Mouse (Mus musculus) forebrain, embryonic 15.5 days (tissue): ENCODE measurements at regions not wholly inside any gene's neighbourhood (a gene's known extent, or its start where the extent isn't known, plus 50 kb on each side); places are given as distances from the start of the nearest gene placed in this dataset.
A peak's percentile ranks its signal among the peaks of the same experiment; 100 is the strongest.

Source experiments
- ATAC-seq: fragments of 200-750 bp; cut with Nextera tagmentation; replicated peaks from 2 replicates; pipeline ENCODE4 v1.8.0; 2017; ENCODE audit warnings: mild to moderate bottlenecking, moderate TSS enrichment, moderate library complexity
- H3K27ac ChIP-seq: fragments of 300-500 bp; sonication (generic); replicated peaks from 2 replicates; pipeline ENCODE4 v1.5.1; 2015; ENCODE audit warnings: mild to moderate bottlenecking, inconsistent platforms
- H3K27me3 ChIP-seq: fragments of 300-500 bp; sonication (generic); 2 replicates; pipeline ENCODE4 v1.6.1; 2015; ENCODE audit warnings: inconsistent platforms
- H3K36me3 ChIP-seq: fragments of 300-500 bp; sonication (generic); 2 replicates; pipeline ENCODE4 v1.6.1; 2015; ENCODE audit warnings: mild to moderate bottlenecking, inconsistent platforms
- H3K4me1 ChIP-seq: fragments of 300-500 bp; sonication (generic); 2 replicates; pipeline ENCODE4 v1.6.1; 2015; ENCODE audit warnings: inconsistent platforms
- H3K4me2 ChIP-seq: fragments of 300-500 bp; sonication (generic); replicated peaks from 2 replicates; pipeline ENCODE4 v1.6.1; 2015; ENCODE audit warnings: mild to moderate bottlenecking, inconsistent platforms
- H3K4me3 ChIP-seq: fragments of 300-500 bp; sonication (generic); 2 replicates; pipeline ENCODE4 v1.5.1; 2015; ENCODE audit warnings: mild to moderate bottlenecking, inconsistent platforms
- H3K9ac ChIP-seq: fragments of 300-500 bp; sonication (generic); replicated peaks from 2 replicates; pipeline ENCODE4 v1.6.1; 2015; ENCODE audit warnings: mild to moderate bottlenecking, inconsistent platforms
- H3K9me3 ChIP-seq: fragments of 300-500 bp; sonication (generic); 2 replicates; pipeline ENCODE4 v1.6.1; 2016; ENCODE audit warnings: inconsistent platforms
- WGBS: fragments of 180-500 bp; shearing (Covaris S2); methylation state at CpG from one replicate; pipeline ENCODE4 v1.1.7; 2015; ENCODE audit warnings: mixed read lengths; 5-methylcytosine and 5-hydroxymethylcytosine counted together

DNA sequence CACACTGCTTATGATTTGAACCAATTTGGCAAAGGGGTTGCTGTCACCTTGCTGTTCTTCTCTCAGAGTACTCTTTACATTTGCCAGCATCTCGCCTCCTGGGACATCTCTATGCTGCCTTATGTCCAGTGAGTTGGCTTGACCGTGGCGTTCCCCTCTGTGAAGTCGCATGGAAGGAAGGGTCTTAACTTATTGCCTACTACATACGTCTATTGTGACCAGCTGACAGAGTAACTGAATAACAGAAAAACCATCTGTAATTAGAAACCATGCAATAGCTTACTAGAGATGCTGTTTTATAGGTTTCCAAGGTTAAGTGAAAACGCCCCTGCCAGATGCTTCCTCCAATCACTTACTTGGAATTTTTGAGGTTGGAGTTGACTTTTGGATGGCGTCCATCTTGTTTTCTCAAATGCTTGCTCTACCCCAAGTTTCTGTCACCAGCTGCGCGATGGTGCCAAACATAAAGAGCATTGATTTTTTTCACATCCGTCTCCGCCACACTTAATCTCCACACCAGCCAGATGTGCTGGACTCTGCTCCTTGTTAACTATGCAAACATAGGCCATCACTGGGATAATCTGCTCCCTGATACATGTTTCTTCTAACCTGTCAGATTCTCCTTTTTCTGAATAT, 241.7 kb upstream of the Nt5e start:
- Histone ChIP-seq H3K9ac (no peak overlapping the region), H3K9me3 (no peaks in the 10 kb centered on the region), H3K36me3 (no peaks in the 10 kb centered on the region), H3K27me3 (no peaks in the 10 kb centered on the region), H3K4me3 (no peak overlapping the region), H3K4me2 (no peak overlapping the region), H3K4me1 (no peaks in the 10 kb centered on the region), H3K27ac (no peak overlapping the region)
- WGBS = 91% methylated on average over 11 of the region's 11 CpGs
- ATAC-seq = no peak

DNA sequence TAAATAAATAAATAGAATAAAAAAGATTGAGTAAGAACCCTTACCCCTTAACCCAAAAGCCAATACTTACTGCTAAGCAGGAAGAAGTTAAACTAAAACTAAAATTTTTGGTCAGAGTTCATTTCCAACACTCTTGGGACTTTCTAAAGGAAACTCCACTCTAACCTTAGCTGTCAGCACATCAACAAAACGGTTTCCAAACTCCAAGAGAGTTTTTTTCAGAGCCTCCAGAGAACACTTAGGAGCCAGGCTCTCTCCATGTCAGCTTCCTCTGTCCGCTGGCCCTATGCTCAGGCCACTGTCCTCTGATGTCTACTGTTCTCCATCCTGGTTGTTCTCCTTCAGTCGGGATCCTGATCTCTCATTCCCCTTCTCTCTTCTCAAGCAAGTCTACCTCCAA, 241.1 kb upstream of the Nt5e start:
- ATAC-seq = no peak

DNA sequence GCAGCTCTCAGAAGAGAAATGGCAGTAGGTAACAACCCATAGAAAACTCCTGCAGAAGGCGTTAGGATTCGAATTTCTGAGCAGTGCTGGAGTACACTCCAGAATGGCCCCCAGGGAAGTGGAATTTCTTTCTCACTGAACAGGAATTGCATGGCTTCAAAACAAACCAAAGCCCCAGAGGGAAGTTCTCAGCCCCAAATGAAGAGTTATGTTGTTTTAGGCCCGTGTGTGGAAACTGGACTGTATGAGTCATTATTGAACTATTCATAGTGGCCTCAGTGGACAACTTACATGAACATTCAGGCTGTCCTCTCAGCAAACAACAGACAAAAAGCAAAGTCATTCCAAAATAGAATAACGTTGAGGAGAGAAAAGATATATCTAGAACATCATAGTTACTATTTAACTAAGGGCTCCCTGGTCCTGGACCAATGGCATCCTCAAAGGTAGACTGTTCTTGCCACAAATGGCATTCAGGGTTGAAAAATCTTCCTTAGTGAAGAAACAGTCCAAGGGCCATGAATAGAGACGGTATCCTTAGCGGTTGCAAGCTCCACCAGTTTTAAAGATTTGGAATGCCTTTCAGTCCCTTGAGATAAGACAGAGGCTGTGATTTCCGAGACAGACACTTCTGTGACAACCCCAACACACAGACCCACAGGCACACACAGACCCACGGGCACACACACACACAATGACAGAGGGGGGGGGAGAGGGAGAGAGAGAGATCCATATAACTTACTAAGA, 235.0 kb upstream of the Nt5e start:
- H3K36me3 ChIP-seq = no peaks in the 10 kb centered on the region
- H3K4me2 ChIP-seq = no peak overlapping the region
- H3K4me3 ChIP-seq = no peak overlapping the region
- no peaks in the 10 kb centered on the region for H3K4me1 ChIP-seq
- H3K27me3 ChIP-seq = no peaks in the 10 kb centered on the region
- no peaks in the 10 kb centered on the region for H3K9me3 ChIP-seq
- no peak overlapping the region for H3K9ac ChIP-seq
- WGBS = 82% methylated on average over 8 of the region's 8 CpGs
- no peak for ATAC-seq
- H3K27ac ChIP-seq = no peak overlapping the region

More for the DNA sequence above, 241.1 kb upstream of the Nt5e start:
- Histone ChIP-seq H3K27ac (no peak overlapping the region), H3K9ac (no peak overlapping the region), H3K4me2 (no peak overlapping the region), H3K36me3 (no peaks in the 10 kb centered on the region), H3K4me1 (no peaks in the 10 kb centered on the region), H3K27me3 (no peaks in the 10 kb centered on the region), H3K4me3 (no peak overlapping the region), H3K9me3 (no peaks in the 10 kb centered on the region)
- 74% methylated on average over 3 of the region's 3 CpGs for WGBS

DNA sequence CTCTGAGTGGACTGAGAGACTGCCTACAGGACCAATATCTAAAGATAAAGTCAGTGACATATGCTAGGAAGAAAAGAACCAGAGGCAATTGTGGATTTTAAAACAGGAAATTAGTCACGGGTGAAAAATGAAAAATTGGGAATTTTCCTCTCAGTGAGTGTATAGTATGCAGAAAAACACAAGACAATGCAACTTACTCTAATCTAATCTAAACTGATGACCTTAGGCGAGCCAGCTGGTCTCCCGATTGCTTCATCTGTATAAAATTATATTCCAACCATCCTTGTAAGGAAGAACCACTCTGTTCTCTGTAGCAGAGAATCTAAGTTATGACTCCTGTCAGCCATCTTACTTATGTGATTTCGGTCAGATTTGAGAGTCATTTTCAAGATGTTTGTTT, 234.4 kb upstream of the Nt5e start:
- no peaks in the 10 kb centered on the region for H3K4me1 ChIP-seq
- H3K4me3 ChIP-seq = no peak overlapping the region
- H3K27ac ChIP-seq = no peak overlapping the region
- no peak for ATAC-seq
- H3K9ac ChIP-seq = no peak overlapping the region
- 87% methylated on average over 4 of the region's 4 CpGs for WGBS
- no peaks in the 10 kb centered on the region for H3K36me3 ChIP-seq
- H3K27me3 ChIP-seq = no peaks in the 10 kb centered on the region
- H3K9me3 ChIP-seq = no peaks in the 10 kb centered on the region
- no peak overlapping the region for H3K4me2 ChIP-seq

DNA sequence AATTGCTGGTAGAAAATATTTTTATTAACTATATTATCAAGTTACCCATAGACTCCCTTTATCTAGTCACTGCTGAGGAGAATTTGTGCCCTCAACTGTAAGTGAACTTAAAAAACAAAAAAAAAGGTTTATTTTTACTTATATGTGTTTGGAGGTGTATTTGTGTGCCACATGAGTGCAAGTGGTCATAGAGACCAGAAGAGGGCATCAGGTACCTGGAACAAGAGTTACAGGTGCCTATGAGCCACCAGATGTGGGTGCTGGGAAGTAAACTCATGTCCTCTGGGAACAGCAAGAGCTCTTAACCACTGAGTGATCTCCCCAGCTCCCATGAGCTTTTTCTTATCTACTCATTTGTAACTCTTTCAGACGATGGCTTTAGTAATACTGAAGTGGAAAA, 213.9 kb upstream of the Nt5e start:
- 68% methylated on average over 1 of the region's 1 CpGs for WGBS
- no peaks in the 10 kb centered on the region for H3K36me3 ChIP-seq
- no peak for ATAC-seq
- H3K4me2 ChIP-seq = no peak overlapping the region
- H3K27me3 ChIP-seq = no peaks in the 10 kb centered on the region
- H3K9me3 ChIP-seq = no peaks in the 10 kb centered on the region
- H3K4me1 ChIP-seq = no peaks in the 10 kb centered on the region
- H3K9ac ChIP-seq = no peak overlapping the region
- no peak overlapping the region for H3K4me3 ChIP-seq
- no peak overlapping the region for H3K27ac ChIP-seq

DNA sequence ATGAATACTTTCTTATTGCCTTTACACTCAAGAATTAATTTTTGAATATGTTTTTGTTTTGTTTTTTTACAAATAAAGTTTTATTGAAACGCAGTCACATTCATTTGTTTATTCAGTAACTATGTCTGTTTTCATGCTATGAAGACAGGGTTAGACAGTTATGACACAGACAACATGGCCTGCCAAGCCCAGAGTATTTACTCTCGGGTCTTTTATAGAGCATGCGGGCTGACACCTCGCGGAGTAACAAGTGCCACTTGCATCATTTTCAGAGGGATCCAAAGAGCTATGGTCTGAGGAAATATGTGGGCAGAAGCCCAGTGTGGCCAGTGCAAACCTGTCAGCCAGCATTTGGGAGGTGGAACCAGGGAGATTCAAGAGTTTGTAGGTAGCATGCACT, 206.5 kb upstream of the Nt5e start:
- peak overlapping the region; percentile 72; the same call in 1 of the 2 replicates for H3K27ac ChIP-seq
- no peak overlapping the region for H3K9ac ChIP-seq
- no peak overlapping the region for H3K4me3 ChIP-seq
- ATAC-seq = peak; percentile 59
- no peaks in the 10 kb centered on the region for H3K36me3 ChIP-seq
- no peaks in the 10 kb centered on the region for H3K27me3 ChIP-seq
- H3K4me1 ChIP-seq = peaks cover 10% of the 10 kb centered on the region; the same call in 1 of the 2 replicates
- H3K9me3 ChIP-seq = no peaks in the 10 kb centered on the region
- WGBS = 75% methylated on average over 5 of the region's 5 CpGs
- no peak overlapping the region for H3K4me2 ChIP-seq

DNA sequence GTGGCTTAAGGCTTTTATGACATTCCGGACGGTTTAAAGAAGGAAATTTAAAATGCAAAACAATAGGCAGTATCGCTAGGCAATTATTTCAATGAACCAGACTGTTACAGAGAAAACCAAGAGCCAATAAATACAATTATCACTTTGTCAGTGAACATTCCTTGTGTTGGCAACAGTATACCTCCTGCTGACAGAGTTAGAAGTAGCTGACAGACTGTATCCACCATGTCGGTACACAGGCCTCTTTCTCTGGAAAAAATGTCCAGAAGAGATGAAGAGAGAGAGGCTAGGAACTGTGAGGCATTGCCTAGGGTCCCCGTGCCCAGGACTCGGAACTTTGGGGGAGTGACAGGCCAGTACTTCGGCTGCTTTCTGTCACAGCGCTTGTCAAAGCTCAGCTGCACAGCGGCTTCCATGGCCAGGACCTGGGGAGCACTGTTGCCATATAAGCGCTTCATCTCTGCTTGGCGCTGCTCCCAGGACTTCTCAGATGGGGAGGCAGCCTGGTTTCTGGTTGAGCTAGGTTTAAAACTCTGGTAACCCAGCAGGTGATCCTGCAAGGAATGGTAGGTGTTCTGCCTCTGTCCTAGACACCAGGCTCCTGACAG, 205.9 kb upstream of the Nt5e start:
- H3K4me3 ChIP-seq = no peak overlapping the region
- ATAC-seq = peak; percentile 73
- H3K27ac ChIP-seq = peak overlapping the region; percentile 72
- no peak overlapping the region for H3K9ac ChIP-seq
- H3K36me3 ChIP-seq = no peaks in the 10 kb centered on the region
- no peaks in the 10 kb centered on the region for H3K27me3 ChIP-seq
- no peaks in the 10 kb centered on the region for H3K9me3 ChIP-seq
- peaks cover 10% of the 10 kb centered on the region; the same call in 1 of the 2 replicates for H3K4me1 ChIP-seq
- 60% methylated on average over 11 of the region's 11 CpGs for WGBS
- H3K4me2 ChIP-seq = no peak overlapping the region

DNA sequence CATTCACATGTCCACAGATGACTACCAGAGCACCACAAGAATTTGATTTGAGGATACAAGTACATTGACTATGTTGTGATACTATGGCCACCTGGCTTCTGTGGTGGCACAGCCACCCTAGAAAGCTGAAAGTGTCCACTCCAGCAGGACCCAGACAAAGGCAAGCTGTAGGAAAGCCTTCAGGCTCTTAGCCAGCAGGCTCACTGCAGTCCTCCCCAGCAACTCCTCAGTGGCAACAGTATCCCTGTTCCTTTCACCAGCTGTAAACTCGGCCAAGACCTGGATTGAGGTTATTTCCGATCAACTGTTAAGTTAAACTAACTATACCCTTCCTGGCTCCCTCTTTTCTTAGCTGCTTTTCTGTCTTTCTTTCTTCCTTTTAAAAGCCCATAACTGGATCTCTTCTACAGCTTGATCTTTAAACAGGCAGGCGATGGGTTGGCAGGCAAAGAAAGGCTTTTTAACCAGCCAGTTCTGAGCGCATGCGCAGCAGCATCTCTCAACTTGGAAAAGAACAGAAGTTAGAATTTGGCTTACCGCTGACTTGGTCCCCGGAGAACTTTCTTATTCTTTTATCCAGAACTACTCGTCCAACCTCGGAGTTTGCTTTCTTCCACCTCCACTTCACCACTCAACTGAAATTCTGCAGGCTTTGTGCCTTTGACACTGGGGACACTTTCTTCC, 202.5 kb upstream of the Nt5e start:
- Histone ChIP-seq H3K4me3 (no peak overlapping the region), H3K27me3 (no peaks in the 10 kb centered on the region), H3K4me1 (peaks cover 10% of the 10 kb centered on the region; the same call in 1 of the 2 replicates), H3K9me3 (no peaks in the 10 kb centered on the region), H3K27ac (no peak overlapping the region), H3K4me2 (no peak overlapping the region), H3K36me3 (no peaks in the 10 kb centered on the region), H3K9ac (no peak overlapping the region)
- no peak for ATAC-seq
- 85% methylated on average over 9 of the region's 9 CpGs for WGBS

DNA sequence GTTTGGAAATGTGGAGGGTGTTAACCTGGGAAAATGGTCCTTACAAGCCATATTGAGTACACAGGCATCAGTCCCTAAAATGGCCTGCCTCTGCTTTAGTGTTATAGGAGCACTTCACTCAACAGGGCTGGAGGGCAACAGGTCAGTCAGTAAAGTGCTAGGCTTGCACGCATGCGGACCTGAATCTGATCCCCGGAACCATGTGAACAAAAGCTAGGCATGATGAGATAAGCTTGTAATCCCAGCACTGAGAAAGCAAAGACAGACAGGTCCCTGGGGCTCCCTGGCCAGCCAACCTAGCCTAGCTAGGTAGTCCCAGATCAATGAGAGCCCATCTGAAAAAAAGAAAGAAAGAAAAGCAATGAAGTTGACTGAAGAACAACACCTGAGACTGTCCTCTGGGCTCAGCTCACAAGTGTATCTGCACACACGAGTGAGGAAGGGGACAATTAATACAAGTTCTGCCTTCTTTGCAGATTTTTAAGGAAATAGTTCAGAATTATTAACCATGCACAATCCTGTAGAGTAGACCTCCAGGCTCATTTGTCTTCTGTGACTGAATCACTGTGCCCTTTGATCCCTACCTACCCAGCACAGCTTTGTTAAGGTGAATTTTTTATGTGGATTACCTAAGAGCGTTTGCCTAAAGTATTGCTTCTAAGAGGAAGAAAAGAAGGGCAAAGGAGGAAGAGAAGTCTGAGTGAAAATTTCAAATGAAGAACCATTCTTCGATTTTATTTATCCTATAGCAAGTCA, 163.8 kb upstream of the Nt5e start:
- H3K9me3 ChIP-seq = no peaks in the 10 kb centered on the region
- no peak overlapping the region for H3K9ac ChIP-seq
- no peak for ATAC-seq
- H3K4me3 ChIP-seq = no peak overlapping the region
- no peaks in the 10 kb centered on the region for H3K27me3 ChIP-seq
- no peak overlapping the region for H3K27ac ChIP-seq
- no peak overlapping the region for H3K4me2 ChIP-seq
- 79% methylated on average over 6 of the region's 6 CpGs for WGBS
- no peaks in the 10 kb centered on the region for H3K4me1 ChIP-seq
- H3K36me3 ChIP-seq = no peaks in the 10 kb centered on the region

DNA sequence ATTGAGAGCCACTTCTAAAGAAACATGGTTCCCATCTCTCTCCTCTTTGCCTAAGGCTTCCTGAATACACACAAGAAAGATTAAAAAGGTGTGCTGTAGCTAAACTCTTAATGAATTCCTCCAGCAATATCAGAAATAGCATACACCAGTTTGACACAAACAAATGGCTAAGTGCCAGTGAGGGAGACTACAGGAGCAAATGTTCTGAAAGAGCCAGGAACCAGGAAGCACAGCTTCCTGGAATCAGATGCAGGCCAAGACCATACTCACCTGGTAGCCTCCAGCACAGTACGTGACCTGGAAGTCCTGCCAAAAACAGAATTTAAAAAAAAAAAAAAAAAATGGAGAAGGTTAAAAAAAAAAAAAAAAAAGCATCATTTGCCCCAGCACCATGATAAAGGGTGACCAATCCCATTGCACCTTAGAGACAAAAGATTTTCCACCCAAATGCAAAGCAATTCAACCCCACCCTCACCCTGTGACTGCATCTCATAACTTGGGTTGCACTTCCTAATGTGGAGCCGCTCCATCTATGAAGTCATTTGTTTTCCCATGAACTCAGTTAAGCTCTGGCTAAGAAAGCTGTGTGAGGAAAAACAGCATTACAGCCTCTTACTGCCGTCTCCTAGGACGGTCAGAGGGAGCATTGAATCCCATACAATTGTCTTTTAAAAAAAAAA, 149.3 kb upstream of the Nt5e start:
- H3K9ac ChIP-seq = no peak overlapping the region
- no peak for ATAC-seq
- no peak overlapping the region for H3K4me3 ChIP-seq
- H3K36me3 ChIP-seq = no peaks in the 10 kb centered on the region
- no peaks in the 10 kb centered on the region for H3K4me1 ChIP-seq
- no peaks in the 10 kb centered on the region for H3K27me3 ChIP-seq
- no peak overlapping the region for H3K27ac ChIP-seq
- H3K4me2 ChIP-seq = no peak overlapping the region
- 74% methylated on average over 4 of the region's 4 CpGs for WGBS
- no peaks in the 10 kb centered on the region for H3K9me3 ChIP-seq

DNA sequence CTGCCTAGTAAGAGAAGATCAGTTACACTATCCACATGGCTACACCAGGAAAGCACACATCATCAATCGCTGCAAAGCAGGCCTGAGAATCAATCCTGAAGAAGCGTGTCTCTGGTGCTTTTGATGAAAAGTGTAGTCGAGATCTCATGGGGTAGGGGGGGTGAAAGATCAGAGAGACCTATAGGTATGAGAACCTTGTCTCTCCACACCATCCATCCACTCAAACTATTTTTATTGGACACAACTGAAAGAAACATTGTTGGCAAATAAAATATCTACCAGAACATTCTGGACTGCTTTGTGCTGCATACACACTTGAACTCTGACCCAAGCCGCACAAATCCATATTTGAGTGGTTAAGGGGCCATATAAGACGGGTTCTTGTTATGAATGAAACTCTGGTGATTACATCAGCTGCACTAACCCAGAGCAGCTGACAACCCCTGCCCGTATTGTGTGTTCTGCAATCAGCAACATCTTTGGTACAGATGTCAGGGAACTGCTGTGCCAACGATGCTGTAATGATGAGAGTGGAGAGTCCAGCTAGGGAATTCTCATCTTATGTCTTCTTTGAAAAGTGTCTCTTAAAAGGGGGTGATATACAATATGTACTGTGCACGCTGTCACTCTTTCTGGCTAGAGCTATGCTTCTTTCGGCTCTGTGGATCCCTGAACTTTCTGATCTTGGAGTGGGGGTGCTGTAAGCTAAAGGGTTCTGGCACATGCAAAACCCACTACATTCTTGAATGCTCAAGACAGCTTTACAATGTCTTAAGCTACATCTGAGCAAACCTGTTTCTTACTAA, 145.6 kb upstream of the Nt5e start:
- 89% methylated on average over 9 of the region's 9 CpGs for WGBS
- Histone ChIP-seq H3K27me3 (no peaks in the 10 kb centered on the region), H3K36me3 (no peaks in the 10 kb centered on the region), H3K4me3 (no peak overlapping the region), H3K27ac (no peak overlapping the region), H3K9ac (no peak overlapping the region), H3K9me3 (no peaks in the 10 kb centered on the region), H3K4me1 (no peaks in the 10 kb centered on the region), H3K4me2 (no peak overlapping the region)
- ATAC-seq = no peak
